Mouse (Mus musculus): ENCODE data around the gene Itga2b. TPM values are rescaled to one million over a fixed set of nuclear protein-coding genes. Genes with fewer than 3 reads are reported as not detected.

The Itga2b gene
- polyA plus RNA-seq, 1 experiment = 4.1 TPM

- Histone ChIP-seq H3K4me1 (ENCODE audit: control insufficient read depth, insufficient read depth, low read length) (peaks cover 6% of the 10 kb centered on the region), H3K4me3 (ENCODE audit: insufficient read depth, low read length) (peak overlapping the region; percentile 80), H3K27ac (ENCODE audit: insufficient read depth, low read length) (peak overlapping the region; percentile 74)
- no peak for TF ChIP-seq POLR2A (IDR thresholded peaks at IDR 0.05; ENCODE audit: extremely low read depth, insufficient read depth, low read length)
- no peak for TF ChIP-seq CTCF (IDR thresholded peaks at IDR 0.05; ENCODE audit: extremely low read depth, insufficient read depth, low read length)
Measured at GRCm38 (mm10) chr11:102446581-102447461, 23.1 kb downstream of the Itga2b start.

GRCm38 (mm10) chr11:102445891-102446361, 24.0 kb downstream of the Itga2b start:
- TF ChIP-seq CTCF (IDR thresholded peaks at IDR 0.05; ENCODE audit: extremely low read depth, insufficient read depth, low read length) (no peak), POLR2A (IDR thresholded peaks at IDR 0.05; ENCODE audit: extremely low read depth, insufficient read depth, low read length) (no peak)
- peak overlapping the region; percentile 80 for H3K4me3 ChIP-seq (ENCODE audit: insufficient read depth, low read length)
- H3K4me1 ChIP-seq (ENCODE audit: control insufficient read depth, insufficient read depth, low read length) = peaks cover 6% of the 10 kb centered on the region
- H3K27ac ChIP-seq (ENCODE audit: insufficient read depth, low read length) = 0 out of 2 replicates have a peak overlapping the region, but pooled peaks have one; percentile 20

GRCm38 (mm10) chr11:102445264-102445890, 24.5 kb downstream of the Itga2b start:
- Histone ChIP-seq H3K27ac (ENCODE audit: insufficient read depth, low read length) (0 out of 2 replicates have a peak overlapping the region, but pooled peaks have one; percentile 20), H3K4me3 (ENCODE audit: insufficient read depth, low read length) (peak overlapping the region; percentile 80), H3K4me1 (ENCODE audit: control insufficient read depth, insufficient read depth, low read length) (peaks cover 6% of the 10 kb centered on the region)
- TF ChIP-seq CTCF (IDR thresholded peaks at IDR 0.05; ENCODE audit: extremely low read depth, insufficient read depth, low read length) = no peak
- TF ChIP-seq POLR2A (IDR thresholded peaks at IDR 0.05; ENCODE audit: extremely low read depth, insufficient read depth, low read length) = no peak

- no peak overlapping the region for H3K27ac ChIP-seq (ENCODE audit: insufficient read depth, low read length)
- H3K4me1 ChIP-seq (ENCODE audit: control insufficient read depth, insufficient read depth, low read length) = peaks cover 6% of the 10 kb centered on the region
- no peak for TF ChIP-seq POLR2A (IDR thresholded peaks at IDR 0.05; ENCODE audit: extremely low read depth, insufficient read depth, low read length)
- no peak for TF ChIP-seq CTCF (IDR thresholded peaks at IDR 0.05; ENCODE audit: extremely low read depth, insufficient read depth, low read length)
- H3K4me3 ChIP-seq (ENCODE audit: insufficient read depth, low read length) = no peak overlapping the region
Measured at GRCm38 (mm10) chr11:102444781-102445180, 25.1 kb downstream of the Itga2b start.

- TF ChIP-seq POLR2A (IDR thresholded peaks at IDR 0.05; ENCODE audit: extremely low read depth, insufficient read depth, low read length) (no peak), CTCF (IDR thresholded peaks at IDR 0.05; ENCODE audit: extremely low read depth, insufficient read depth, low read length) (no peak)
- H3K27ac ChIP-seq (ENCODE audit: insufficient read depth, low read length) = no peak overlapping the region
- no peak overlapping the region for H3K4me3 ChIP-seq (ENCODE audit: insufficient read depth, low read length)
- peaks cover 7% of the 10 kb centered on the region for H3K4me1 ChIP-seq (ENCODE audit: control insufficient read depth, insufficient read depth, low read length)
Measured at GRCm38 (mm10) chr11:102444321-102444720, 25.6 kb downstream of the Itga2b start.

- Histone ChIP-seq H3K4me3 (ENCODE audit: insufficient read depth, low read length) (no peak overlapping the region), H3K4me1 (ENCODE audit: control insufficient read depth, insufficient read depth, low read length) (peaks cover 8% of the 10 kb centered on the region; the same call in 1 of the 2 replicates), H3K27ac (ENCODE audit: insufficient read depth, low read length) (no peak overlapping the region)
- TF ChIP-seq CTCF (IDR thresholded peaks at IDR 0.05; ENCODE audit: extremely low read depth, insufficient read depth, low read length) (no peak), POLR2A (IDR thresholded peaks at IDR 0.05; ENCODE audit: extremely low read depth, insufficient read depth, low read length) (no peak)
Measured at GRCm38 (mm10) chr11:102443740-102444139, 26.2 kb downstream of the Itga2b start.

- Histone ChIP-seq H3K4me1 (ENCODE audit: control insufficient read depth, insufficient read depth, low read length) (peaks cover 4% of the 10 kb centered on the region; the same call in 1 of the 2 replicates), H3K4me3 (ENCODE audit: insufficient read depth, low read length) (no peak overlapping the region), H3K27ac (ENCODE audit: insufficient read depth, low read length) (no peak overlapping the region)
- TF ChIP-seq CTCF (IDR thresholded peaks at IDR 0.05; ENCODE audit: extremely low read depth, insufficient read depth, low read length) (no peak), POLR2A (IDR thresholded peaks at IDR 0.05; ENCODE audit: extremely low read depth, insufficient read depth, low read length) (no peak)
Measured at GRCm38 (mm10) chr11:102442089-102442488, 27.8 kb downstream of the Itga2b start.

GRCm38 (mm10) chr11:102441434-102441833, 28.5 kb downstream of the Itga2b start:
- no peak overlapping the region for H3K27ac ChIP-seq (ENCODE audit: insufficient read depth, low read length)
- no peak for TF ChIP-seq POLR2A (IDR thresholded peaks at IDR 0.05; ENCODE audit: extremely low read depth, insufficient read depth, low read length)
- no peak for TF ChIP-seq CTCF (IDR thresholded peaks at IDR 0.05; ENCODE audit: extremely low read depth, insufficient read depth, low read length)
- peaks cover 4% of the 10 kb centered on the region; the same call in 1 of the 2 replicates for H3K4me1 ChIP-seq (ENCODE audit: control insufficient read depth, insufficient read depth, low read length)
- H3K4me3 ChIP-seq (ENCODE audit: insufficient read depth, low read length) = no peak overlapping the region

- TF ChIP-seq CTCF (IDR thresholded peaks at IDR 0.05; ENCODE audit: extremely low read depth, insufficient read depth, low read length) (no peak), POLR2A (IDR thresholded peaks at IDR 0.05; ENCODE audit: extremely low read depth, insufficient read depth, low read length) (no peak)
Measured at GRCm38 (mm10) chr11:102440255-102440654, 29.7 kb downstream of the Itga2b start.

More at GRCm38 (mm10) chr11:102440255-102440654, 29.7 kb downstream of the Itga2b start:
- Histone ChIP-seq H3K27ac (ENCODE audit: insufficient read depth, low read length) (no peak overlapping the region), H3K4me1 (ENCODE audit: control insufficient read depth, insufficient read depth, low read length) (peaks cover 4% of the 10 kb centered on the region; the same call in 1 of the 2 replicates), H3K4me3 (ENCODE audit: insufficient read depth, low read length) (no peak overlapping the region)
